Mouse (Mus musculus) ES-Bruce4 (cell line): ENCODE results near the gene Itga5. TPM values are rescaled to one million over a fixed set of nuclear protein-coding genes. Genes with fewer than 3 reads are reported as not detected.

Experiments
- H3K27ac ChIP-seq: 2 replicates; pipeline ENCODE4 v1.5.1; 2012; ENCODE audit warnings: low read length, inconsistent platforms; ENCODE audit not compliant: insufficient read depth
- H3K27me3 ChIP-seq: 2 replicates; pipeline ENCODE4 v1.6.1; 2012; ENCODE audit warnings: mild to moderate bottlenecking, low read length, inconsistent platforms; ENCODE audit not compliant: control insufficient read depth, poor library complexity, insufficient read depth, severe bottlenecking
- H3K36me3 ChIP-seq: 2 replicates; pipeline ENCODE4 v1.6.1; 2012; ENCODE audit warnings: inconsistent platforms, mild to moderate bottlenecking, low read length, moderate library complexity; ENCODE audit not compliant: control insufficient read depth, poor library complexity, insufficient read depth, severe bottlenecking
- H3K4me1 ChIP-seq: one replicate; pipeline ENCODE4 v1.8.1; 2011; ENCODE audit warnings: low read length; ENCODE audit not compliant: control insufficient read depth, insufficient read depth
- H3K4me3 ChIP-seq: 2 replicates; pipeline ENCODE4 v1.5.1; 2011; ENCODE audit warnings: low read depth, mild to moderate bottlenecking, low read length
- H3K9ac ChIP-seq: 2 replicates; pipeline ENCODE4 v1.6.1; 2012; ENCODE audit warnings: low read depth, mild to moderate bottlenecking, inconsistent platforms; ENCODE audit not compliant: poor library complexity, severe bottlenecking
- H3K9me3 ChIP-seq: replicated peaks from 2 replicates; pipeline ENCODE4 v1.6.1; 2012; ENCODE audit warnings: mild to moderate bottlenecking, low read length, inconsistent platforms; ENCODE audit not compliant: control insufficient read depth, poor library complexity, insufficient read depth, severe bottlenecking
- CTCF ChIP-seq: IDR thresholded peaks from one replicate; pipeline ENCODE4 v1.8.1; 2011; ENCODE audit warnings: low read depth, low read length
- EP300 ChIP-seq: IDR thresholded peaks from 2 replicates; pipeline ENCODE4 v1.6.1; 2011; ENCODE audit warnings: low read depth, low read length; ENCODE audit not compliant: insufficient read depth
- POLR2A ChIP-seq: IDR thresholded peaks from one replicate; pipeline ENCODE4 v1.8.1; 2011; ENCODE audit warnings: low read length; ENCODE audit not compliant: insufficient read depth
- polyA plus RNA-seq: library from polyadenylated mRNA; stranded (reverse); fragments of >200 nt; gene quantifications from 2 replicates; pipeline ENCODE4 v1.2.4, GENCODE M21; 2011; ENCODE audit warnings: low read depth; ENCODE audit not compliant: missing spikeins, insufficient read depth, insufficient read length

The Itga5 gene
- polyA plus RNA-seq, 1 experiment: 35.6 TPM

DNA sequence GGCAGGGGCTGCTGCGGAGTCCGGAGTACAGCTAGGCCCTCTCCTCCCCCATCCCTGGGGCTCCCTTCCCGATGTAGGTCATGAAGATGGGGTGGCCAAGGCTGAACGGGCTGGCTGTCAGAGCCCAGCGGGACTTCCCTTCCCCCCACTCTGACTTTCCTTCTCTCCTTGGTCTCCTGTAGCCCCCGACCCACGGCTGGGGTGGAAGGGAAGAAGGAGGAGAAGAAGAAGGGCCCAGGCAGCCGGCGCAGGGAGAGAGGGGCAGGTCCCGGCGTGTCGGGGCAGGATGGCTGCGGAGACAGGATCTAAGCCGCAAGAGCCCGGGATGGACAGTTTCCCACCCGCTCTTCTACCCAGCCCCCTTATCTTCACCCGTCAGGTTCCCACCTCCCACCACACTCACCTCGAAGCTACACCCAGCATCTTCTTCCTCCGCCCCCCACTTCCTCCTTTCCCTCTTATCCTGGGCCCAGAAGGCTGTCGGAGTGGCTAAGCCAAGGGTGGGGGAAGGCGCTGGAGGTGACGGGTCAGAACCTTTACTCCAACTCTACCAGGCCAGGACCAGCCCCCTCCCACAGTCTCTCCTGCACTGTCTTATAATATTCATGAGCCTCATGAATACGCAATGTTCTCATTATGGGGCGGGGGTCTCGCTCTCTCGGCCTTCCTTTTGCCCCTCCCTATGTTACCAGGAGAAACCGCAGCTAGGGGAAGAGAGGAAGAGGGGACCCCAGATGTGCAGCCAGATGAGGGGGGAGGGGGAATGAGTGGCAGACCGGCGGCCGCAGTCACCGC lies 27.2 kb downstream of the Itga5 start:
- H3K9me3 ChIP-seq: no peaks in the 10 kb centered on the region
- H3K36me3 ChIP-seq: peaks cover 1% of the 10 kb centered on the region; the same call in 1 of the 2 replicates
- TF ChIP-seq EP300 (no peak), POLR2A (no peak), CTCF (no peak)
- H3K9ac ChIP-seq: peak overlapping the region; percentile 58
- peaks cover 6% of the 10 kb centered on the region for H3K4me1 ChIP-seq
- H3K27ac ChIP-seq: no peak overlapping the region
- peak overlapping the region; percentile 84 for H3K4me3 ChIP-seq
- no peaks in the 10 kb centered on the region for H3K27me3 ChIP-seq

- no peak for TF ChIP-seq EP300
- TF ChIP-seq CTCF: no peak
- no peak for TF ChIP-seq POLR2A
- H3K9me3 ChIP-seq: no peaks in the 10 kb centered on the region
- H3K4me1 ChIP-seq: peaks cover 6% of the 10 kb centered on the region
- no peaks in the 10 kb centered on the region for H3K27me3 ChIP-seq
- peak overlapping the region; percentile 58 for H3K9ac ChIP-seq
- peak overlapping the region; percentile 84 for H3K4me3 ChIP-seq
- H3K36me3 ChIP-seq: no peaks in the 10 kb centered on the region
- H3K27ac ChIP-seq: no peak overlapping the region
These were observed 27.8 kb downstream of the Itga5 start for GRCm38 (mm10) chr15:103338829-103339165.

DNA sequence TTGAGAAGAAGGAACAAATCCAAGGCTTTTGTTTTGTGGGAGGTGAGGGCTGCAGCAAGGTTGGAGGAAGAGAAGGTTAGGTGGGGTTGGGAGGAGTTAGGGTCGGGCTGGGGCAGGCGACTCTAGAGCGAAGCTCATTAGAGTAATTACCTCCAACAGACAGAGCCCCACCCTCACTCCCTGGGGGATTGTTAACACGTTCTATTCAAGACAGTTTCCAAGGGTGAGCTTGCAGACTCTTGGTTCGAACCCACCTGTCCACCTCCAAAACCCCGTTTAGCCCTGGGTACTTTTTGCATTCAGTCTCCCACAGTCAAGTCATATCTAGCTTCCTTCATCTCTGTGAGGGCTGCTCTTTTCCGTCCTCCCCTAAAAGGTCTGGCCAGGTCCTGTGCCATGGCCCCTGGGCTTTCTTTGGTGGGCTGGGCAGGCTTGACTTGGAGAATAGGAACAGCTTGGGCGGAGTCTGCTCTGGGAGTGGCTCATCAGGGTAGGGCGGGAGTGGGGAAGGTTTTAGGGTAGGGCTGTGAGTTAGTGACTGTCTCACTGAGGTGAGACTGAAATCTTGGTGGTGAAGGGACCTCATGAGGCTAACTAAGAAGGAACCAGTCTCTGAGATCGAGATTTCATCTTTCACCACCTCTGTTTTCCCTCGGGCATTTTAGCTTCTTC lies 29.4 kb downstream of the Itga5 start:
- Histone ChIP-seq H3K27ac (peak overlapping the region; percentile 55; the same call in 1 of the 2 replicates), H3K4me1 (peaks cover 9% of the 10 kb centered on the region)
- TF ChIP-seq CTCF (no peak), EP300 (no peak), POLR2A (no peak)

GRCm38 (mm10) chr15:103335488-103336235 lies 30.9 kb downstream of the Itga5 start:
- no peak for TF ChIP-seq EP300
- TF ChIP-seq POLR2A: no peak
- no peak for TF ChIP-seq CTCF
- H3K9me3 ChIP-seq: no peaks in the 10 kb centered on the region
- H3K36me3 ChIP-seq: no peaks in the 10 kb centered on the region
- H3K27me3 ChIP-seq: no peaks in the 10 kb centered on the region
- H3K9ac ChIP-seq: no peak overlapping the region
- peaks cover 6% of the 10 kb centered on the region for H3K4me1 ChIP-seq
- no peak overlapping the region for H3K27ac ChIP-seq
- H3K4me3 ChIP-seq: no peak overlapping the region

More for the DNA sequence above, 29.4 kb downstream of the Itga5 start:
- no peak overlapping the region for H3K9ac ChIP-seq
- H3K36me3 ChIP-seq: no peaks in the 10 kb centered on the region
- no peaks in the 10 kb centered on the region for H3K27me3 ChIP-seq
- H3K9me3 ChIP-seq: no peaks in the 10 kb centered on the region
- H3K4me3 ChIP-seq: peak overlapping the region; percentile 30; the same call in 1 of the 2 replicates

DNA sequence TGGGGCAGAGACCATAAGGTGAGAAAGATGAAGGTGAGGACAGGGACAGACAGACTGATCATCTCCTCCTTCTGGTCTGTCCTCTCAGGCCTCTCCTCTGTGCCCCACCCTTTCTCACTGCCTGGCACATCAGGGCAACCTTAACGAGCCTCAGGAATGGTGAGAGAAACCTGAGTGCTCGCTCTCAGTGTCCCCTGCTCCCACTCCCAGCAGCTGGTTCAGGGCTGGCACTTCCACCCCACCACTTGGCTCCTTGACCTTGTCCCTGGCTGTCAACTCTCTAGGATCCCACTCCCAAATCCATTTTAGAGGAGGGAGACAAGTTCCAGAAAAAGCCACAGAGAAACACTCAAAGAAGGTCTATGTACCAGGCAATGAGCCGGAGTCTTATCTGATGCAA lies 31.5 kb downstream of the Itga5 start:
- Histone ChIP-seq H3K27me3 (no peaks in the 10 kb centered on the region), H3K27ac (no peak overlapping the region), H3K4me1 (peaks cover 6% of the 10 kb centered on the region), H3K9ac (no peak overlapping the region), H3K36me3 (peaks cover 4% of the 10 kb centered on the region; the same call in 1 of the 2 replicates), H3K9me3 (no peaks in the 10 kb centered on the region), H3K4me3 (no peak overlapping the region)
- TF ChIP-seq POLR2A (no peak), EP300 (no peak), CTCF (no peak)

GRCm38 (mm10) chr15:103334194-103334593 lies 32.4 kb downstream of the Itga5 start:
- Histone ChIP-seq H3K9me3 (no peaks in the 10 kb centered on the region), H3K27ac (no peak overlapping the region), H3K4me3 (no peak overlapping the region), H3K36me3 (peaks cover 4% of the 10 kb centered on the region; the same call in 1 of the 2 replicates), H3K4me1 (peaks cover 6% of the 10 kb centered on the region), H3K9ac (no peak overlapping the region), H3K27me3 (no peaks in the 10 kb centered on the region)
- no peak for TF ChIP-seq CTCF
- TF ChIP-seq EP300: no peak
- no peak for TF ChIP-seq POLR2A
